Mouse (Mus musculus): ENCODE measurements around the gene Gpn2. TPM values are rescaled to one million over a fixed set of nuclear protein-coding genes. Genes with fewer than 3 reads are reported as not detected.
A peak's percentile ranks its signal among the peaks of the same experiment; 100 is the strongest.

The Gpn2 gene
- polyA plus RNA-seq, 1 experiment: 11.2 TPM

GRCm38 (mm10) chr4:133592570-133592969 lies 8.4 kb downstream of the Gpn2 start:
- no peak overlapping the region for H3K4me3 ChIP-seq (ENCODE audit: insufficient read depth, low read length)
- TF ChIP-seq POLR2A (IDR thresholded peaks at IDR 0.05; ENCODE audit: borderline replicate concordance, low read depth, low read length) (no peak), CTCF (IDR thresholded peaks at IDR 0.05; ENCODE audit: low read depth, low read length) (peak; percentile 83)
- no peak overlapping the region for H3K27ac ChIP-seq (ENCODE audit: insufficient read depth, low read depth, low read length)
- peaks cover 4% of the 10 kb centered on the region; the same call in 1 of the 2 replicates for H3K4me1 ChIP-seq (ENCODE audit: control insufficient read depth, insufficient read depth, low read length)

DNA sequence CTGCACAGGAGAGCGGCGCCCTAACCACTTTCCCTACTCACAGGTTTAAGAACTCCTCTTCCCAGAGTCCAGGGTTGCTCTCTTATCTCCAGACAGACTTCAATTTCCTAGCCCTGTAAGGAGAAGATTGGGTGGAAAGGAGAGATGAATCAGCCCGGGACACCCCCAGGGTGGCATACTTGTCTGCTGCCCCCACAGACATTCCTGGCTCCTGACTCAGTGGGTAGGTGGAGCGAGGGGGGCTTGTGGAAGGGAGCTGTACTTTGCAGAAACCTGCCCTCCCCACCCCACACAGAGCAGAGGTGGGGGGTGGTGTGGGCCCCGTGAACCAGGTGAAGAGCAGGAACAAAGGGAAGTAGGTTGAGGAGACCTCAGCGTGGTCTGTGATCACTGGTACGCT lies 11.4 kb downstream of the Gpn2 start:
- no peak overlapping the region for H3K27ac ChIP-seq (ENCODE audit: insufficient read depth, low read depth, low read length)
- H3K4me1 ChIP-seq (ENCODE audit: control insufficient read depth, insufficient read depth, low read length): peaks cover 12% of the 10 kb centered on the region
- H3K4me3 ChIP-seq (ENCODE audit: insufficient read depth, low read length): no peak overlapping the region
- TF ChIP-seq POLR2A (IDR thresholded peaks at IDR 0.05; ENCODE audit: borderline replicate concordance, low read depth, low read length): no peak
- TF ChIP-seq CTCF (IDR thresholded peaks at IDR 0.05; ENCODE audit: low read depth, low read length): no peak

GRCm38 (mm10) chr4:133596084-133596483 lies 11.9 kb downstream of the Gpn2 start:
- Histone ChIP-seq H3K27ac (ENCODE audit: insufficient read depth, low read depth, low read length) (no peak overlapping the region), H3K4me3 (ENCODE audit: insufficient read depth, low read length) (no peak overlapping the region), H3K4me1 (ENCODE audit: control insufficient read depth, insufficient read depth, low read length) (peaks cover 12% of the 10 kb centered on the region)
- TF ChIP-seq CTCF (IDR thresholded peaks at IDR 0.05; ENCODE audit: low read depth, low read length): no peak
- TF ChIP-seq POLR2A (IDR thresholded peaks at IDR 0.05; ENCODE audit: borderline replicate concordance, low read depth, low read length): no peak

DNA sequence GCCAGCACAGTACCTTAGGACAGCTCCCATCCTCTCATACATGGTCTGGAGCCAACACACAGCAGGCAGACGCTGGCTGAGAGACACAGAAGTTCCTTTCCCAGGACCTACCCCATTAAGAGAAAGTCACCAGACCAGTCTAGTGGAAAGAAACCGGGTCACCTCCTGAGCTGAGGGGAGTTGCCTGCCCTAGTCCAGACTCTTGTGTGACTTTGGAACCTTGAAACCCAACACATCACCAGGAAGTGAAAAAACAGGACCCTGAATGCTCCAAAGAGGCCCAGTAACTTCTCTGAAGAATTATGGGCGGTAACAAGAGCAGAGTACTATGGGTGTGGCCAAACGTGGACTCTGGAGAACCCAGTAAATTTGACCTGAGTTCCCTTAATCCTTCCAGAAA lies 14.5 kb downstream of the Gpn2 start:
- TF ChIP-seq POLR2A (IDR thresholded peaks at IDR 0.05; ENCODE audit: borderline replicate concordance, low read depth, low read length): no peak
- TF ChIP-seq CTCF (IDR thresholded peaks at IDR 0.05; ENCODE audit: low read depth, low read length): no peak
- Histone ChIP-seq H3K4me3 (ENCODE audit: insufficient read depth, low read length) (no peak overlapping the region), H3K27ac (ENCODE audit: insufficient read depth, low read depth, low read length) (no peak overlapping the region), H3K4me1 (ENCODE audit: control insufficient read depth, insufficient read depth, low read length) (peaks cover 12% of the 10 kb centered on the region)

DNA sequence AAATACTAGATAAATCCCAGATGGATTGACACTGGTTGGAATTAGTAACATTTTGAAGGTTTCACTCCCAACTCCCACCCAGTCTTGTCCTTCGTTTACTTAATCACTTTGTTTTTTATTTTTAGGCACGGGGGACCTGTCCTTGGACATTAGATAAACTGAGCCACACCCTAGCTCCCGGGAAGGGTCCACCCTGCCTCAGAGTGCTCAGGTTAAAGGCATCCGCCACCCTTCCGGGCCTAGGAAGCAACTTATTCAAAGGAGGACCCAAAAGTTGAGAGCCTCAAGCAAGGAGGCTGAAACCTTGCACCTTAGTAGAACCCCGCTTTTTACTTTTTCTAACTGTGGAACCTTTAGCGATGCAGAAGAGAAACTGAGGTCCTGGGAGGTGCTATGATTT lies 15.0 kb downstream of the Gpn2 start:
- H3K4me1 ChIP-seq (ENCODE audit: control insufficient read depth, insufficient read depth, low read length): peaks cover 12% of the 10 kb centered on the region
- TF ChIP-seq CTCF (IDR thresholded peaks at IDR 0.05; ENCODE audit: low read depth, low read length): no peak
- no peak for TF ChIP-seq POLR2A (IDR thresholded peaks at IDR 0.05; ENCODE audit: borderline replicate concordance, low read depth, low read length)
- peak overlapping the region; percentile 72 for H3K4me3 ChIP-seq (ENCODE audit: insufficient read depth, low read length)
- no peak overlapping the region for H3K27ac ChIP-seq (ENCODE audit: insufficient read depth, low read depth, low read length)

DNA sequence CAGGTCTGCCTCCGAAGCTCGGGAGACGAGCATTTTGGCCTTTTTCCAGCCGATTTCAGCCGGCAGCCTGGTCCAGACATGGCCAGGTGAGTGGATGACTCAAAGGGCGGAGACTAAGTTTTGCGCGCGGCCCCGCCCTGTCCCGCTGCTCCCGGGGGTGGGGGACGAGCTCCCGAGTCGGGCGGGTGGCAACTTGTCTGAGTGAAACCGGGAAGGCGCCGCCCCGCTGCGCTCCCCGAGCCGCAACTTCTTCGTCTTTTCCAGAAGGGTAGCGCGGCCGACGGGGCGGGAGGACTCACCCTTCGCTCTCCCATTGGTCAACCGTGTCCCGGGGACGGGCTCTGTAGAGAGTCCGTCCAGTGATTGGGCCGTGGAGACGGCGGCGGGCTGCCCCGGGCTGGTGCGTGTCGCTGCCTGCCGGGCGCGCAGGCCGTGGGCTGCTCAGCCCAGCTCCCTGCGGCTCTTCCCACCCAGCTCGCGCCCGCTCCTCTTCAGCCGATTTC lies 15.5 kb downstream of the Gpn2 start:
- TF ChIP-seq CTCF (IDR thresholded peaks at IDR 0.05; ENCODE audit: low read depth, low read length) (no peak), POLR2A (IDR thresholded peaks at IDR 0.05; ENCODE audit: borderline replicate concordance, low read depth, low read length) (no peak)
- Histone ChIP-seq H3K4me1 (ENCODE audit: control insufficient read depth, insufficient read depth, low read length) (peaks cover 12% of the 10 kb centered on the region), H3K4me3 (ENCODE audit: insufficient read depth, low read length) (peak overlapping the region; percentile 72), H3K27ac (ENCODE audit: insufficient read depth, low read depth, low read length) (no peak overlapping the region)

- Histone ChIP-seq H3K27ac (ENCODE audit: insufficient read depth, low read depth, low read length) (no peak overlapping the region), H3K4me3 (ENCODE audit: insufficient read depth, low read length) (peak overlapping the region; percentile 72), H3K4me1 (ENCODE audit: control insufficient read depth, insufficient read depth, low read length) (peaks cover 12% of the 10 kb centered on the region)
- TF ChIP-seq POLR2A (IDR thresholded peaks at IDR 0.05; ENCODE audit: borderline replicate concordance, low read depth, low read length): no peak
- TF ChIP-seq CTCF (IDR thresholded peaks at IDR 0.05; ENCODE audit: low read depth, low read length): no peak
Observed at GRCm38 (mm10) chr4:133600306-133600705, 16.1 kb downstream of the Gpn2 start.

GRCm38 (mm10) chr4:133601721-133602218 lies 17.6 kb downstream of the Gpn2 start, which contains the start of gene Sfn:
Gene Sfn, minus strand, starts transcription at chr4:133602168.
- Histone ChIP-seq H3K4me1 (ENCODE audit: control insufficient read depth, insufficient read depth, low read length) (peaks cover 12% of the 10 kb centered on the region), H3K4me3 (ENCODE audit: insufficient read depth, low read length) (peak within 1 kb of the TSS; percentile 35; the same call in 1 of the 2 replicates), H3K27ac (ENCODE audit: insufficient read depth, low read depth, low read length) (no peak within 1 kb of the TSS)
- no peak for TF ChIP-seq CTCF (IDR thresholded peaks at IDR 0.05; ENCODE audit: low read depth, low read length)
- no peak for TF ChIP-seq POLR2A (IDR thresholded peaks at IDR 0.05; ENCODE audit: borderline replicate concordance, low read depth, low read length)

DNA sequence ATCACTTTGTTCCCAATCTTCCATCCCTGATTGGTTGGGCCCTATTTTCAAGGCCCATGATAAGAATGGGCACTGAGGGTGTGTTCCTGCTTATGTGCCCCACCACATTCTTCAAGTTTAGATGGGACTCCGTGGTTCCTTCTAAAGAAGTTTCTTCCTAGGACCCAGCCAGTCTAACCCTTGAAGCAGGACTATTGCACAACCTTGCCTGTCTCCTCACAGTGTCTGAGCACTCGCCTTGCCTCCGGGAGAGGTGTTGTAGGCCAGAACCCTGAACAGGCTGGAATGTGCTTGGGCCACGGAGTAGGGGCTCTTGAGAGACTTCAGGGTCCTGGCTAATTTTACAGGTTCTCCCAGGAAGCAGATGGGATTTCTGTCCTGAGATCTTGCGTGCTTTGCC lies 18.9 kb downstream of the Gpn2 start:
- no peak overlapping the region for H3K27ac ChIP-seq (ENCODE audit: insufficient read depth, low read depth, low read length)
- no peak overlapping the region for H3K4me3 ChIP-seq (ENCODE audit: insufficient read depth, low read length)
- peaks cover 12% of the 10 kb centered on the region for H3K4me1 ChIP-seq (ENCODE audit: control insufficient read depth, insufficient read depth, low read length)
- no peak for TF ChIP-seq CTCF (IDR thresholded peaks at IDR 0.05; ENCODE audit: low read depth, low read length)
- TF ChIP-seq POLR2A (IDR thresholded peaks at IDR 0.05; ENCODE audit: borderline replicate concordance, low read depth, low read length): no peak

DNA sequence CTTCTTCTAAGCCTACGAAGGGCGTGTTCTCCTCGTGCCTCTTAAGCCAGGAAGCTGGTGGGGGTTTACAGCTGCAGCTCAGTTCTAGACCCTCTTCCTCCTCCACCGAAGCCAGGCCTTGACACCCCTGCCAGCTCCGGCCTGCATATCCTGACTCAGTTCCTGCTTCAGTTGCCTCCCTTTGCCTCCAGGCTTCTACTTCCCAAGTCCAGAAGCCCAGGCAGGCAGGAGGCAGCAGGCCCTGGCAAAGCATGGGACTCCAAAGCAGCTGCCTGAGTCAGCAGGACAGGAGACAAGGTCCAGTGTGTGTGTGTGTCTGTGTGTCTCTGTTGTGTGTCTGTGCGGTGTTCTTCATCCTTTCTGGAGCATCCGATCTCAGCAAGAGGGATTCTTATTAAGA lies 20.0 kb downstream of the Gpn2 start:
- TF ChIP-seq POLR2A (IDR thresholded peaks at IDR 0.05; ENCODE audit: borderline replicate concordance, low read depth, low read length) (no peak), CTCF (IDR thresholded peaks at IDR 0.05; ENCODE audit: low read depth, low read length) (no peak)
- no peak overlapping the region for H3K4me3 ChIP-seq (ENCODE audit: insufficient read depth, low read length)
- H3K27ac ChIP-seq (ENCODE audit: insufficient read depth, low read depth, low read length): no peak overlapping the region
- peaks cover 5% of the 10 kb centered on the region for H3K4me1 ChIP-seq (ENCODE audit: control insufficient read depth, insufficient read depth, low read length)

Data from bone marrow macrophage, adult 2 months (primary cell).